Mouse (Mus musculus): ENCODE results near the gene Dhps. TPM values are rescaled to one million over a fixed set of nuclear protein-coding genes. Genes with fewer than 3 reads are reported as not detected.

Gene Dhps
- polyA plus RNA-seq (2012; ENCODE audit: low replicate concordance), result 54.9 and 75.7 TPM in 2 replicates

GRCm38 (mm10) chr8:85071514-85072281, at the start of gene Dhps:
Gene Dhps, plus strand, starts transcription at chr8:85071757.

DNA sequence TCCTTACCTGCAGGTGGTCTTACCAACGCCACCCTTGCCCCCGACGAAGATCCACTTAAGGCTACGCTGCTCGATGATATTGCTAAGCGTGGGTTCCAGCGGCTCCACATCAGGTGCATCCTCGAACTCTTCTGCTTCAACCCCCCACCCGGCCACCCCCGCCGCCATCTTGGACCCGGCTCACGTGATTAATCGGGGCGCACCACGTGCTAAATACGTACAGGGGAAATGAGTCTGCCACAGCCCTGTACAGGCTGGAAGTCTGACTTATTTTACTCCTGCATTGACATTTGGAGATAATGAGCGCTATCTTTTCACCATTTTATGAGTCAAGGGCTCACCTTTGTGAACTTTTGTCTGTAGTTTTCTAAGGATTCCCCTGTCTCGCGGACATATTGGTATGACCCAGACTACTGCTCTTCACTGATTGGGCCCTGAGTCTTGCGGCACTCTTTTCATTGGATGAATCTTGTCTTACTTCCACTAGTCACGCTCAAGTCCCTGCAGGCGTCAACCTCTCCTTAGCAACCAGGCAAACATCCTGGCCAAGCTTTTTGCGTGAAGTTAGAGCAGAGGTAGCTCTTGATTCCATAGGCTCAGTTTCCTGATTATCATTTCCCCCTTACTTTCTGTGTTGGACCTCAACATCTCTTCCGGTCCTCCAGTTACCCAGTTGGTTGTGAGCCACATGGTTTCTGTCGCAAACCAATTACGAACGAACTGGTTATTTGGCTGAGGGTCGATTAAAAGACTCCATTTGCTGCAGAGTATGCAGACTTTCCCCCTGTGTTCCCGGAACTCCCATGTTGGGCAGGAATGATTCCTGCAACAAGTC, 46.2 kb upstream of the Dhps start, which contains the start of gene Asna1:
Gene Asna1, minus strand, starts transcription at position 184 of the 835 bp plus-strand sequence.

DNA sequence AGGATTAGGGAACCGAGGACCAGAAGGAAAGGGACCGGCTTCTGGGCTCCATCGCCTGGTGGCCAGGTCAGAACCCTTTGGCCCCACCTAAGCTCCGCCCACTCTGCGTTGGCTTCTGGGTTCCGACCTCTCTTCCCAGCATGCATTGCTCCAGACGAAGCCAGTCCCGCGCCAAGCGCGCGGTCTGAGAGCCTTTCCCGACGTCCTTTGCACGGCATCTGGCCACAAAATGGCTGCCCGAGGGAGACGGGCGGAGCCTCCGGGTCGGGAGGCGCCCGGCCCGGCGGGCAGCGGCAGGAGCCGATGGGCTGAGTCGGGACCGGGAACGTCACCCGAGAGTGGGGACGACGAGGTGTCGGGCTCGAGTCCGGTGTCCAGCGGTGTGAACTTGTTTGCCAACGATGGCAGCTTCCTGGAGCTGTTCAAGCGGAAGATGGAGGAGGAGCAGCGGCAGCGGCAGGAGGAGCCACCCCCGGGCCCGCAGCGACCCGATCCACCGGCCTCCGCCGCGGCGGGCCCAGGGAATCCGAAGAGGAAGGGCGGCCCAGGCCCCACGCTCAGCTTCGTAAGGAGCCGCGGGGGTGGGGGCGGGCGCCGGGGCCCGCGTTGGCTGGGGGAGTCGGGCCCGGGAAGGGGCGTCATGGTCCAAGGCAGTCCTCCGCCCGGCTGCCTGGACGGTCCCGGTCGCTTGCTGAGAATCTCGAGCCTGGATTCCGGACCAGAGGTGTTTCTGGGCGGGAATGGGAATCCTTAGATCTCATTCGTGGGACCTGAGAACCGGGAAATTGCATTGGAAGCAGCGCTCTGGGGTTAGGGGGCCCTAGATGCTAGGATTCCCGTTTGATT, 44.7 kb upstream of the Dhps start, which contains the start of gene Trir:
Gene Trir, plus strand, starts transcription at position 154 of the 846 bp plus-strand sequence.

DNA sequence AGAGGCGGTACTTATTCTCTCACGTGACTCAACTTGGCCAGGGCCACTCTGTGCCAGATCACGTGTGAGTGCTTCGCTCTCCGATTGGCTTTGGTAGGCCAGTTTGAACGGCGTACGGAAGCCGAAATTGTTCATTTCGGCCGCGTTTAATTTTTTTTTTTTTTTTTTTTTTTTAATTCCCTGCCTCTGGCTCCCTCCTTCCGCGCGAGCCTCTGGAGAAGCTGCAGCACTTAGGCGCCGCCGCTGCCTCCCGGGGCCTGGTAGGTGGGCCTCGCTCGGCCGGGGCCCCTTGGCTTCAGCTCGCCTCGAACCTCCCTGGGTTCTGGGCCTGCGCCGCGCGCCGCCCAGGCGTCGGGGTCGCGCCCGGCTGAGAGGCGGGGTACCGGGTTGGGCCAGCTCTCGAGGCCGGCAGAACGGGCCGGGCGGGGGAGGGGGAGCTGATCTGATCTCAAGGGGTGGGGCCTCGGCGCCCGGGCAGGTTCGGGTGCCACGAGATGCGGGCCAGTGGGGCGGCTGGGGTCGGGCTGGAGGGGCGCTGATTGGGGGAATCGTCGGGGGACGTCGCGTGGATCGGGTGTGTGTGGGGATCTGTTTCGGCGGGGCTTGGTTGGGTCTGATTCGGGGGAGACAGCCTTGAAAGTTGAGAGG, 34.7 kb upstream of the Dhps start, which contains the start of gene Tnpo2:
Gene Tnpo2, plus strand, starts transcription at position 198 of the 648 bp plus-strand sequence.

GRCm38 (mm10) chr8:85059879-85060616, 11.5 kb upstream of the Dhps start, which contains the start of gene Fbxw9:
Gene Fbxw9, plus strand, starts transcription at chr8:85060055.

DNA sequence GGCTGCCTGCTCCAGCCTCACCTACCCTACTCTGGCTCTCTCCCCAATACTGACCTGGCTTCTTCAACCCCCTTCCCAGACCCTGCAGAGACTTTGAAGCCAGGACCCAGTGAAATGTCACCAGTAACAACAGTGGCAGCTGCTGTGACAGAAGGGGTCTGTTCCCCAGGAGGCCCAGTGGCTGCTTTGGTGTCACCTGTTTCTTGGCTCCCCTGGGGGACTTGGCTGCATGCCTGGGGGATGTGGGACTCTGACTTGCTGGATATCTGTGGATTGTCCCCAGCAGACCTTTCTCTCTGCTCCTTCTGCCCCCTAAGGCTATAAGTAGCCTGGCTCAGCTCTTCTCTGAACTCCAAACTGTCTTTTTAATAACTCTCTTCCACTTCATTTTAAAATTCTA, 3.6 kb upstream of the Dhps start, which contains the start of gene Gm5741:
Gene Gm5741, minus strand, starts transcription at position 1 of the 400 bp plus-strand sequence.

GRCm38 (mm10) chr8:85080532-85081215, 9.1 kb downstream of the Dhps start, which contains the start of gene Wdr83os:
Gene Wdr83os, plus strand, starts transcription at chr8:85080740.

GRCm38 (mm10) chr8:85081216-85081555, 9.6 kb downstream of the Dhps start, which contains the start of gene Wdr83:
Gene Wdr83, minus strand, starts transcription at chr8:85081306.

GRCm38 (mm10) chr8:85083108-85083813, 11.7 kb downstream of the Dhps start, which contains the start of gene Man2b1:
Gene Man2b1, plus strand, starts transcription at chr8:85083270.

DNA sequence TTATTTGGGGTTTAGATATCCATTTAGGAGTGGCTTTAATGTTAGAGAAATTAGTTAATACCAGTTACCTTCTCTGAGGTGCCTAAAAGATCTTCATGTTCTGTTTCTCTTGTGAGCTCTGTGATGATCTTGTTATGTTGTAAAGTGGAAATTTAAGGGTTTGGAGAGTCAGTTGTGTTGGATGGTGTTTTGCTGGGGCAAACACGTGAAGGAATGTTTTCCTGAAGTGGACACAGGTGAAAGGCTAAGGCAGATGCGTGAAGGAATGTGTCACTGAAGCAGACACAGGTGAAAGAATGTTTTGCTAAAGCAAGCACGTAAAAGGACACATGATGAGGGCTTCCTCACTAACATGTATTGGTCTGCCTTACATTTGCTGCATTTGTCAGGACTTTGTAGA, 51.4 kb downstream of the Dhps start, which contains the start of gene Zfp791:
Gene Zfp791, minus strand, starts transcription at position 101 of the 400 bp plus-strand sequence.

Other genes with a start within 250 kb of the Dhps start
- gene Dand5, start 248.9 kb upstream of the Dhps start, polyA plus RNA-seq (2012; ENCODE audit: low replicate concordance), result 1.6 and 2.0 TPM in 2 replicates
- 50.6 and 92.7 TPM in 2 replicates for gene Gadd45gip1, start 240.2 kb upstream of the Dhps start, polyA plus RNA-seq (2012; ENCODE audit: low replicate concordance)
- 1,135 and 1,429 TPM in 2 replicates for gene Rad23a, start 231.1 kb upstream of the Dhps start, polyA plus RNA-seq (2012; ENCODE audit: low replicate concordance)
- gene Calr, start 224.8 kb upstream of the Dhps start, polyA plus RNA-seq (2012; ENCODE audit: low replicate concordance), result 243 and 806 TPM in 2 replicates
- 41.5 and 103 TPM in 2 replicates for gene Farsa, start 214.8 kb upstream of the Dhps start, polyA plus RNA-seq (2012; ENCODE audit: low replicate concordance)
- gene Syce2, start 199.6 kb upstream of the Dhps start, polyA plus RNA-seq (2012; ENCODE audit: low replicate concordance), result 58.0 and 82.4 TPM in 2 replicates
- gene Gcdh, start 177.8 kb upstream of the Dhps start, polyA plus RNA-seq (2012; ENCODE audit: low replicate concordance), result 47.9 and 84.2 TPM in 2 replicates
- gene Klf1, start 169.8 kb upstream of the Dhps start, polyA plus RNA-seq (2012; ENCODE audit: low replicate concordance), result 1,095 and 1,669 TPM in 2 replicates
- 14.5 and 50.4 TPM in 2 replicates for gene Dnase2a, start 163.2 kb upstream of the Dhps start, polyA plus RNA-seq (2012; ENCODE audit: low replicate concordance)
- 0.66 and 1.1 TPM in 2 replicates for gene Mast1, start 134.4 kb upstream of the Dhps start, polyA plus RNA-seq (2012; ENCODE audit: low replicate concordance)
- gene Rtbdn, start 124.8 kb upstream of the Dhps start, polyA plus RNA-seq (2012; ENCODE audit: low replicate concordance), result not detected in 2 replicates
- gene Gm49661, start 102.3 kb upstream of the Dhps start, polyA plus RNA-seq (2012; ENCODE audit: low replicate concordance), result not detected in 2 replicates
- gene Prdx2, start 102.2 kb upstream of the Dhps start, polyA plus RNA-seq (2012; ENCODE audit: low replicate concordance), result 98.3 and 368 TPM in 2 replicates
- 523 and 1,249 TPM in 2 replicates for gene Rnaseh2a, start 102.0 kb upstream of the Dhps start, polyA plus RNA-seq (2012; ENCODE audit: low replicate concordance)
- gene Junb, start 93.0 kb upstream of the Dhps start, polyA plus RNA-seq (2012; ENCODE audit: low replicate concordance), result 244 and 401 TPM in 2 replicates
- gene Hook2, start 81.2 kb upstream of the Dhps start, polyA plus RNA-seq (2012; ENCODE audit: low replicate concordance), result 8.4 and 10.8 TPM in 2 replicates
- gene Best2, start 57.2 kb upstream of the Dhps start, polyA plus RNA-seq (2012; ENCODE audit: low replicate concordance), result 0.15 TPM in 1 of 2 replicates, not detected in the other
- 115 and 306 TPM in 2 replicates for gene Asna1, start 46.5 kb upstream of the Dhps start, polyA plus RNA-seq (2012; ENCODE audit: low replicate concordance)
- 189 and 354 TPM in 2 replicates for gene Trir, start 44.9 kb upstream of the Dhps start, polyA plus RNA-seq (2012; ENCODE audit: low replicate concordance)
- 9.4 and 25.7 TPM in 2 replicates for gene Tnpo2, start 34.8 kb upstream of the Dhps start, polyA plus RNA-seq (2012; ENCODE audit: low replicate concordance)
- gene Fbxw9, start 11.7 kb upstream of the Dhps start, polyA plus RNA-seq (2012; ENCODE audit: low replicate concordance), result 8.5 and 14.5 TPM in 2 replicates
- not detected in 2 replicates for gene Gm5741, start 3.8 kb upstream of the Dhps start, polyA plus RNA-seq (2012; ENCODE audit: low replicate concordance)
- gene Wdr83os, start 9.0 kb downstream of the Dhps start, polyA plus RNA-seq (2012; ENCODE audit: low replicate concordance), result 2.5 and 39.0 TPM in 2 replicates
- gene Wdr83, start 9.5 kb downstream of the Dhps start, polyA plus RNA-seq (2012; ENCODE audit: low replicate concordance), result 6.1 and 19.9 TPM in 2 replicates
- gene Man2b1, start 11.5 kb downstream of the Dhps start, polyA plus RNA-seq (2012; ENCODE audit: low replicate concordance), result 2.8 and 9.6 TPM in 2 replicates
- gene Zfp791, start 51.3 kb downstream of the Dhps start, polyA plus RNA-seq (2012; ENCODE audit: low replicate concordance), result 0.08 TPM in 1 of 2 replicates, not detected in the other
- not detected in 2 replicates for gene Cks1brt, start 80.2 kb downstream of the Dhps start, polyA plus RNA-seq (2012; ENCODE audit: low replicate concordance)
- not detected in 2 replicates for gene Olfr371, start 154.2 kb downstream of the Dhps start, polyA plus RNA-seq (2012; ENCODE audit: low replicate concordance)
- gene Orc6, start 227.9 kb downstream of the Dhps start, polyA plus RNA-seq (2012; ENCODE audit: low replicate concordance), result 1.2 and 8.4 TPM in 2 replicates
- 0.91 and 9.3 TPM in 2 replicates for gene Vps35, start 228.0 kb downstream of the Dhps start, polyA plus RNA-seq (2012; ENCODE audit: low replicate concordance)

Measured in leukemia stem cell, adult 10-12 weeks (primary cell).